Mouse (Mus musculus): ENCODE data around the gene Immp2l. TPM values are rescaled to one million over a fixed set of nuclear protein-coding genes. Genes with fewer than 3 reads are reported as not detected.

Immp2l gene
- total RNA-seq, 2 experiments from 2014 or later = 5.1 to 5.6 TPM

DNA sequence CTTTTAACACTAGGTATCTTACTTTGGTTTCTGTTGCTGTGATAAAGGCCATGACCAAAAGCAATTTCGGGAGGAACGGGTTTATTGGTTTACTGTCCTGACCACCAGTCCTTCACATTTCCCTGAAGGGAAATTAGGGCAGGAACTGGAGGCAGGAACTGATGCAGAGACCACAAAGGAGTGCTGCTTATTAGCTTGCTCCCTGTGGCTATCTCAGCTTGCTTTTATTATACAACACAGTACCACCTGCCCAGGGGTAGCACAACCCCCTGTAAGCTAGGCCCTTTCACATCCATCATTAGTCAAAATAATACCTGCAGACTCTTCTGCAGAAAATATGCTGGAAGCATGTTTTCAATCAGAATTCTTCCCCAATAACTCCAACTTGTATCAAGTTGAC, 844.4 kb downstream of the Immp2l start:
- intact Hi-C loops (cut with DNase I) = no loop called here
- no peak for DNase-seq (ENCODE audit: low spot score in 2 of 2)

DNA sequence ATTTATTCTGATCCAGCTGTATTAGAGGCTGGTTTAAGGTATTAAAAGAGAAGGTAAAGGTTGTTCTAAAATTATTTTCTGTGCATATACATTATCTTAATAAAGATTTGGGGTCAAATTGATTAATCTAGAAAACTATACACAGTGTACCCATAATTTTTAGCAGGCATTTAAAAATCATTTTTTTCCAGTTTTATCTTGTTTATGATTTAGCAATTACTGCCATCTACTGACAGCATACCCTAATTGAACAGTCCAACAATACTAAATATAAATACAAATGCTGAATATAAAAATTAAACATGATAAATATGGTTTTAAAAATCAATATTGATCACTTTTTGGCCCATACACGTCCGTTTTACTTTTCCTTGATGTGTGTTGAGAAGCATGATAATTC, 850.1 kb downstream of the Immp2l start:
- intact Hi-C loops (cut with DNase I) = no loop called here
- DNase-seq (ENCODE audit: low spot score in 2 of 2) = no peak

DNA sequence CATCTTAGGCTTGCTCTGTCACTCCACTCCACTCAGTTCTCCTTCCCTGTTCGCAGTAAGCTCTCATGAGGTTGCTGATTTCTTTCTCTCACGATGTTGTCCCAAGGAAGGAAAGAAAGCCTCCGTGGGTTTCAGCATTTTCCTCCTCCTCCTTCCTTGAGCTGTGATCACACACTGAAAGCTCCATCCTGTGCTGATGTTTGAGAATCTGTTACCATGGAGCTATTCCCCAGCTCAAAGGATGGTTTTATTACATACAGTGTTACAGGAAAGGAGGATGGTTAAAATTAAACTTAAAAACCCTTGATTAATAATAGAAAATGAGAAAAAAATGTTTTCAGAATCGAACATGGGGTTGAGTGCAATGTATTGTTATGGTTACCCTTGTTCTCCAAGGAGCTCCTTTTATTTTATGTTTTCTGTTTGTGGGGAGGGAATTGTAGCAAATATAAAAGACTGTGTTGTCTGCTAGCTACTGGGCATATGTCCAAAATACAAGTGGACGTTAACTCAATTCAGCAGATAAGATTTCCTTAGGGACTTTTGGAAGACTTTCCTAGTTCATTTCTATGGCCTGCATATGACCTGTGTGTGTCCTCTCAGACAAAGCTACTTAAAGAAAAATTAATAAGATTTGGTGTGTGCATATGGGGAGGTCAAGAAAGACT, 853.5 kb downstream of the Immp2l start:
- intact Hi-C loops (cut with DNase I) = no loop called here
- peak; percentile 52 to 67 for DNase-seq (ENCODE audit: low spot score in 2 of 2)

DNA sequence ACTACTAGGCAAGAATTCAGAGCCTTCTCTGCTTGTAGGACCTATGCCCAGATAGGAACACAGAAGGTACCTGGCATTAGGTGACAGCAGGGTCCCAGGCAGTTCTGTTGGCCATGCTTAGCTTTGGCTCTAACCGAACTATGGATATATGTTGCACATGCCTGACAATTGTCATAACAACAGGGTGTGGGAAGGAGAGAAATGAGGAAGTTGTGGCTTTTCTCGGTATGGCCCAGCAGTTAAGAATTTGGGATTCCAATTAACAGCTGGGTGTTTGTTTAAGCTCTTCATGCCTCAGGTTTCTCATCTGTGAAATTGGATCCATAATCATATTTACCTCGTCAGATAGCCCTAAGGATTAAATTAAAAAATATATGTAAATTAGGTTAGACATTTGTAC, 854.6 kb downstream of the Immp2l start:
- no peak for DNase-seq (ENCODE audit: low spot score in 2 of 2)
- intact Hi-C loops (cut with DNase I) = no loop called here

DNA sequence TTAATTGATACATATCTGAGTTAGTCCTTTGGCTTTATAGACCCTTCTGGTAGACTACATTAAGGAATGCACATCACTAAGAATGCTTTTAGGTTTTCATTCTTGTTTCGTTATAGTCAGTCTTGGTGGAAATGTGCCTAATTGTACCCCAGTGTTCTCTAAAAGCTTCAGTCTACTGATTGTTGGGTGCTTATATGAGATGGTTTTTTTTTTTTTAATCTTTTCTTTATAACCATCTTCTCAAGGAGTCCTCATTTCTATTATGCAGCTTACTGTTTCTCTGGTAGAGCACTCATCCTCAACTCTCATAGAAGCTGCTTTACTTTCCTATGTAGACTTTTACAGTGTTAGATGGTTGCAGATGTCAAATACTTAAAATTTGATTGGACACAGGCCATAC, 855.1 kb downstream of the Immp2l start:
- intact Hi-C loops (cut with DNase I) = no loop called here
- no peak for DNase-seq (ENCODE audit: low spot score in 2 of 2)

DNA sequence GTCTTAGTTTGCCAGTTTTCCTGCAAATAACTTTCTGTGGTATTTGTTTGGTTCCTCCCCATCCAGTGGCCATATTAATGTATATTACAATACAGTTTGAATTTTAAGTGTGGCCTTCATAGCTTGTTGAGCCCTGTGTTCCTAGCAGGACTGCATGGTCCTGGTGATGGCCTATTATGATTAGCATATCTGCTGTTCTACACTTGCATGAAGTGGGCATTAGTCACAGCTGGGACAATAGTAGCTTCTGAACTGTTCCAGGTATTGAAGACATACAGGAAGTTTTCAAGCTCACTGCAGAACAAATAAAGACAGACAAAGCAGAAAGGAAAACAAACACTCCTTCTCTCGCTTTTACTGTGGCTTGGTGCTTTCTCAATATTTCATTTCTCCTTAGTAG, 855.5 kb downstream of the Immp2l start:
- no peak for DNase-seq (ENCODE audit: low spot score in 2 of 2)
- intact Hi-C loops (cut with DNase I) = no loop called here

DNA sequence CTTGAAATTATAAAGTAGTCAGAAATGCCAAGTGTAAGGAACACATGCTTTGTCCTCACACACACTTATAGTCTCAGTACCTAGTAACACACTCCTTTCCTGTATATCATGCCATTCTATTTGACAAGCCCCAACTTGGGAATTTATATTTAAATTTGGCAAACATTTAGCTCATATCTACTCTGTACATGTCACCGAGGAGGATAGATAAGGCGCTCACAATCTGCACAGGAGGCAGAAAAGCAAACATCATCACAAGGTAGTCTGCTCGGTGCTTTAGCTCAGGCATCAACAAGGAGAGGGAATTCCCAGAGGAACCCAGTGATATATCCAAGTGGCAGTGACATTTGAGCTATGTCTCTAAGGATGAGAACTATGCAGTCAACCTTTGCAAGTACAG, 856.9 kb downstream of the Immp2l start:
- DNase-seq (ENCODE audit: low spot score in 2 of 2) = no peak
- intact Hi-C loops (cut with DNase I) = no loop called here

DNA sequence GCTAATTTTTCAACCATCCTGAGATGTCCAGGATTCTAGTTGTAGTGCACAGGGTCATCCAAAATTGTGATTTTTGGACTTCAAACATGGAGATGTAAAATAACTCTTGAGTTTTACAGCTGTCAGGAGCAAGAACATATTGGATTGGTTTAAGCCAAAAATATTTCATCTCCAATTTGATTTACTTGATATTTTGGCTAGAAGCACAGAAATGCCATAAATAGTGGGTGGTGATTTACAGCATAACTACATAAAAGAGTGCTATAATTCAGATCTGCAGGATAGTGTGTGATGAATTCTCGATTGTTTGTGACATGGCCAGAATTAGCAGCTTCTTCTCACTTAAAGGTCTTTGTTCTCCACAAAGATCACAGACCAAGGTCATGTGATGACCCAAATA, 884.1 kb downstream of the Immp2l start:
- intact Hi-C loops (cut with DNase I) = no loop called here
- no peak for DNase-seq (ENCODE audit: low spot score in 2 of 2)

DNA sequence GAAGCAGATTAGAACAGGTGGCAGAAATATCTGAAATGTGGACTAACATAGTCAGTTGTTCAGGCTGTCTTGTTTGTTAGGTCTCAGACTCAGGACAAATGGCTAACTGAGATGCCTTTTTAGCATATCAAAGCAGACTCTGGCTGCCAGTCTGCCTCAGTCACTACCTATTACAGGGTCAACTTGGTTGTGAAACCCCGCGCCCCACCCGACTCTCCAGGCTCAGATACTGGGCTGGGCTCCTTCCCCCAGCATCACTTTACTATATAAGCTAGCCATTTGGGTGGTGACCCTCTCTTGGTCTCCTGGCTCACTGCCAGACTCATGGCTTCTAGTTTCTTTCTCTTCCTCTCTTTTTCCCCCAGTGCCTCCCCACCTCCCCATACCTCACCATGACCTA, 887.7 kb downstream of the Immp2l start:
- intact Hi-C loops (cut with DNase I) = no loop called here
- DNase-seq (ENCODE audit: low spot score in 2 of 2) = no peak

DNA sequence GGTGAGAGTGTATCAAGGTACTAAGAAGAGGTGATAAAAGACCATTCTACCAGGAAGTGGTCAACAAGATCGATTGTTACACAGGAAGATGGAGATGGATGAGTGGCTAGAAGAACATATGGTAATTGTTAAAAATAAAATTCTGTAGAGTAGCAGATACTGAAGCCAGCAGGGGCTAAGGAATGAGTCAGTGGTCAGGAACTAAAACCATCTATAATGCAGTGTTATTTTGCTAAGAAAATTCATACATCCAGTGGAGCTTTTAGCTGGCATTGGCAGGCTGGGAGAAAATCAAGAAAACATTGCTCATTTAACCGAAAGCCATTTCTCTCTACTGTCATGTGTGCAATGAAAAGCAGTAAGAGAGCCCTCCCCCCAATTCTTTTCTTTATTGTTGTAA, 913.9 kb downstream of the Immp2l start:
- no peak for DNase-seq (ENCODE audit: low spot score in 2 of 2)
- intact Hi-C loops (cut with DNase I) = no loop called here

DNA sequence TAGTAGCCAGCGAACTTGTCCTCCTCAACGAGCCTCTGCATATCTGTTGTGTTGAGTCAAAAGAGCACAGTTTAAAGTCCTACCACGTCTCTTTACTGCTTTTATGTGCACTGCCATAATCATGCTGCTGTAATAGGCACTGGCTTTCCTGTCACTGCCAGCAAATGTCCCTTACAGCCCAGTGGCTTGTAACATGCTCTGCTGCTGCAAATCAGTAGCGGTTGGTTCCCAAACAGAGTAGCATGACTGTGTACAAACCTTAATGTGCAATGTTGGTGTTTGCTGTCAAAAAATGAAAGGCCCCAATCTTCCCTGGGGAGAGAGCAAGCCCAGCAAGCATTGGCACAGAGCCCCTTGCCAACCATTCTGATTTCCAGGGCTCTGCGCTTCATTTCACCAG, 918.0 kb downstream of the Immp2l start:
- intact Hi-C loops (cut with DNase I) = no loop called here
- no peak for DNase-seq (ENCODE audit: low spot score in 2 of 2)

DNA sequence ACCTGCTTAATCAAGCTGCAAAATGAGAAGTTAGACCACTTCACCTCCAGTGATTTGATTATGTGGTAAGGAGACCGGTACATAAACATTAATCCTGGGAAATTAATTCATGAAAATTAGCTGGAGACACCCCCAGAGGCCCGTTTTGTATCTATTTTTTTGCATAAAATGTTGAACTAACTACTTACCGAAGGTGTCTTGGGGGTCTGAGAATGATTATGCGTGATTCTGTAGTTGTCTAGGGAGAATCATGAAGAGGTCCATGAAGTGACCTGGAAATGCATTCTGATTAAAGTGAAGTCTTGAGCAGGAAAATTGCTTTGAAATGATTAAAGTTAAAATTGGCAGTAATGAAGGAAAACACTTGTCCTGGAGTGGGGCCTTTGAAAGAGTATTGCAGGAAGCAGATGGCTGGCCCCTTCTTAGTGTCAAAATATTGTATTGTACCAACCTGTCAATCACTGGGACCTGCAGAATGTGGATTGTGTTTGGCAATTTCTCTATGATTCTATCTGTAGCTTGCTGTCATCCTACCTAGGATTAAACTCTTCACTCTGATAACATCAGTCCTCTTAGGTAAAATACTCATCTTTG, 920.3 kb downstream of the Immp2l start:
- DNase-seq (ENCODE audit: low spot score in 2 of 2) = no peak
- intact Hi-C loops (cut with DNase I) = no loop called here

DNA sequence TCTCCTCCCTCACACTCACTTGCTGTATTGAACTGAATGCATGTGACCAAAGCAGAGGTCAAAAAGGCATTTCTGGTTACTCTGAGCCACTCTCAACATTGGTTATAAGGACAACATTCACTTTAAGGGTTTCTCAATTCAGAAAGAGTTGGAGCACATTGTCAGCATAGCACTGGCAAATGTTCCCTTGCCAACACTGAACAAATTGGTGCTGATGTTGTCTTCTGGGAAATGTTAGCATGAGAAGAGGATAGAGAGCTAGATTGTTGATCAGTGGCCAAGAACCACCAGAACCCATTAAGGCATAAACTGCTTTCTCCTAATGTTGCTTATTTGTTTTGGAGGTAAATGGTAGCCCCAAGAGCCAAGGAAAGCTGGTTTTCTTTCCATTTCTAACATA, 922.6 kb downstream of the Immp2l start:
- intact Hi-C loops (cut with DNase I) = no loop called here
- DNase-seq (ENCODE audit: low spot score in 2 of 2) = no peak

DNA sequence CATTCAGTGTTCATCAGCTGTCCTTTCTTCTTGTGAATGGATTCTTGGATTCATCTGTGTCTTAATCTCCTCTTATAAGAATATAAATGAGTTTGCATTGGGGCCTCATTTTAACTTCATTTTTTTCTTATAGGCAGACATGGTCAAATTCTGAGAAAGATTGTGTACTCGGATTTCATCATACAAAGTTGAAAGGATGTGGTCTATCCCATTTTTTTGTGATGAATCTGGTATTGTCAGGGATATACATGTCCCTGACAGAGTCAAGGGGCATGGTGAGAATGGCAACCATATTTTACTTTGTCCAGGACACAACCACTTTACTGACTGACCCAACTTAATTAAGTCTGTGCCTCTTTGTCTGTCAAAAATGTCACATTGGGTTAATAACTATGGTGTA, 925.5 kb downstream of the Immp2l start:
- no peak for DNase-seq (ENCODE audit: low spot score in 2 of 2)
- intact Hi-C loops (cut with DNase I) = no loop called here

DNA sequence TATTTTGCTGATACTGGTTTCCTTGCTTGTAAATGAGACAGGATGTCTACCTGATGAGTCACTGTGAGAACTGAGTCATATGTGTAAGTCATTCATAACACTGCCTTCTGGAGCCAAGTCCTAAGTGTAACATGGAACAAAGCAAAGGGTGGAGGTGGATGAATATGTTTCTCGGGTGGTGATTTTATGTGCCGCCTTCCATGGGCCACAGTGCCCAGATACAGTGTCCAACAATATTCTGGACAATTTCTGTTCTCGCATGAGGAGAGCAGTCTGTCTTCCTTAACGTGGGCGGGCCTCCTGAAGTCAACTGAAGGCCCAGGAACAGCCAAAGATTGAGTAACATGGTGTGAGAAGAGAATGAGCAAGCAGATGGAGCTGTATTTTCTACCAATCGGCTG, 926.0 kb downstream of the Immp2l start:
- peak in 1 of 2 experiments; percentile 18 for DNase-seq (ENCODE audit: low spot score in 2 of 2)
- intact Hi-C loops (cut with DNase I) = no loop called here

DNA sequence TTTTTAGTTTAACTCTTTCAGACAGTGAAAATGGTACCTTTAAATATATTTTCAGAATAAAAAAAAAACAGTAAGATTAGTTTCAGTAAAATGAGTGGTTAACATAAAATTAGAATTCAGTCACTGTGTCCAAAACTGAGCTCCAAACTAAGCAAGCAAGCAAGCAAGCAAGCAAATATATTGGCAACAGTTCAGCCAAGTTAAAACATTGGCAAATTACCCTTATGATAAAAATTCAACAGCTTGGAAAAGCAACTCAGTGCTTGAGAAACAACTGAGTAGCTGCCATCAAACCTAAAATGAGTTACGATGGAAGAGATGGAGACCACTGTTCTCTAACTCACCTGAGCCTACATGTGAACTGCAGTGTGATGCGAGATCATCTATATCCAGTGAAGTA, 926.8 kb downstream of the Immp2l start:
- intact Hi-C loops (cut with DNase I) = no loop called here
- no peak for DNase-seq (ENCODE audit: low spot score in 2 of 2)

DNA sequence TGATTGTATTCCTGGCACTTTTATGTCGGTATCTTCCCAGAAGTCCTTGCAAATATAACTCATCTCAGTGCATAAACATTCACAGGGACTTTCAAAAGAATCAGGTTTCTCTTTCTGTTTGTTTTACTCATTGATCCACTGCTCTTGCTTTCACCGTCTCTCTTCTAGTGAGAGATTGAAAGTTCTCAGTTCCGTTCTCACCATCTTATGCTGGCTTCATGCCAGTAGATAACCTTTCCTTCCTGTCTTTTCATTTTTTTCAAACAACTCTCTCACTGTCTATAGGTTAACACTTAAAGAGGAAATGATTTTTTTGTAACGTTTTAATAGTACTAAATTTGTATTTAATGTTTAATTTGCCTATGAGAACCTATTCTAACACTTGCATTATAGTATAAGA, 937.1 kb downstream of the Immp2l start:
- DNase-seq (ENCODE audit: low spot score in 2 of 2) = no peak
- intact Hi-C loops (cut with DNase I) = no loop called here

DNA sequence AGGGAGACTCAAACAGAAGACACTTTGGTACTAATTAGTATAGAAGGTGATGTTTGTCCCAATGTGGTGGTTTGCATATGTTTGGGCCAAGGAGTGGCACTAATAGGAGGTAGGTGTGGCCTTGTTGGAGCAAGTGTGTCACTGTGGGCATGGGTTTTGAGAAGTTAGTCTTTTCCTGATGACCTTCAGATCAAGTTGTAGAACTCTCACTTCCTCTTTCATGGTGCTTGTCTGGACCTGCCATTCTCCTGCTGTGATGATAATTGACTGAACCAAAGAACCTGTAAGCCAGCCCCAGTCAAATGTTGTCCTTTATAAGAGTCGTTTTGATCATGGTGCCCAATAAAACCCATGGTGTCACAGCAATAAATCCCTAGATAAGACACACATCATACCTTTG, 967.5 kb downstream of the Immp2l start:
- no peak for DNase-seq (ENCODE audit: low spot score in 2 of 2)
- intact Hi-C loops (cut with DNase I) = no loop called here

Data from left cerebral cortex, postnatal 14 days (tissue).